Mouse (Mus musculus) liver, embryonic 14.5 days (tissue): ENCODE data around the gene Coq8b.

Source experiments
- CTCF ChIP-seq: IDR thresholded peaks from 2 replicates; pipeline ENCODE4 v1.5.1; 2016; ENCODE audit warnings: antibody characterized with exemption, low read depth, control low read depth
- EP300 ChIP-seq: IDR thresholded peaks from 2 replicates; pipeline ENCODE4 v1.6.1; 2016; ENCODE audit warnings: antibody characterized with exemption, low read depth

DNA sequence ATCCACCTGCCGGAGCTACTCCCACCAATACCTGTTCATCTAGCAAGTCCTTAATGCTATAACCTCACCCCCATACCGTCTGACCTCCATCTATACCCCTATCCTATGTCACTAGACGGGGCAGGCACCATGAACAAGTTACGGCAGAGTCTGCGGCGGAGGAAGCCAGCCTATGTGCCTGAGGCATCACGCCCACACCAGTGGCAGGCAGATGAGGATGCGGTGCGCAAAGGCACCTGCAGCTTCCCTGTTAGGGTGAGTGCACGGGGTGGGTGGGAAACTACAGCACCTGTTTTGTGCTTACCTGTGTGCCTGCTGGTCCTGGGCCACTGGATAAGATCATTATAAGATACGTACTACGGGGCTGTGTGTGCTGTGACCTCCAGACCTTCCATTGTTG, 31.9 kb downstream of the Coq8b start:
- no peak for TF ChIP-seq CTCF
- TF ChIP-seq EP300: no peak
